Mouse (Mus musculus): ENCODE measurements around the gene Krt84.
"Not testable (repeated sequence)": the region's sequence is repeated elsewhere in the genome, so short reads cannot be mapped to it uniquely, and the experiment has no call there.

Krt84 gene

DNA sequence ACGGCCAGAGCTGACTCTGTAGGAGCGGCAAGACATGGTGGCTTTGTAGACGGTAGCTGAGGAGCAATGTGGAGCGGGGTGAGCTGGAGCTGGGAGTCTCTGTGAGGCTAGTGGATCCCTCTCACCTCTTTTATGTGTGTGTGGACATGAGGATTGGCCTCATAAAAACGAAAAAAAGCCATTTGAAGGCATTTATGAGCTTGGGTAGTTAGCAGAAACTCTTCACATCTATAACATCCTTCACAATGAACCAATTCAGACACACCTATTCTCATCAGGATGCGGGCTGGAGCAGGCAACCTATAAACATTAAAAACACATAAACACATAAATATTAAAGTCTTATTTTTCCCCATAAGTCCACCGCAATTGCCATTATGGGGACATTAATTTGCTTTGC is at the start of gene Krt84:
TSS of gene Krt84 (minus strand) at position 101 of the 400 bp plus-strand sequence.
- no peak for DNase-seq (ENCODE audit: low spot score)

DNA sequence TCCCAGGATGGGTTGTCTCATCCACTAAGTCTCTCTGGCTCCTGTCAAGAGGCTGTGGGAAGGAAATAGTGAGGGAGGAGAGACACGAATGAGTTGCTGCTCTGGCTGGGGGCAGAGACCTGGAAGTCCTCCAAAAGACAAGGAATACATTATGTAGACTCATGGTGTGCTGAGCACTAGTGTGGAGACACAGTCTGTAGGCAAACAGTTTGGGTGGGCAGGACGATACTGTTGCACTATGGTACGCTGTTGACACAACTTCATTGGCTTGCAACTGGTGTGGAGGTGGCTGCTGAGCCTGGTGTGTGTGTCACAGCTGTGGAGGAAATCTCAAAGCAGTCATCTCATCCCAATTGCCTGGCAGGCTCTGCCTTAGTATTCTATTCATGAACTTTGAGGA is 49.1 kb upstream of the Krt84 start:
- no peak for DNase-seq (ENCODE audit: low spot score)

DNA sequence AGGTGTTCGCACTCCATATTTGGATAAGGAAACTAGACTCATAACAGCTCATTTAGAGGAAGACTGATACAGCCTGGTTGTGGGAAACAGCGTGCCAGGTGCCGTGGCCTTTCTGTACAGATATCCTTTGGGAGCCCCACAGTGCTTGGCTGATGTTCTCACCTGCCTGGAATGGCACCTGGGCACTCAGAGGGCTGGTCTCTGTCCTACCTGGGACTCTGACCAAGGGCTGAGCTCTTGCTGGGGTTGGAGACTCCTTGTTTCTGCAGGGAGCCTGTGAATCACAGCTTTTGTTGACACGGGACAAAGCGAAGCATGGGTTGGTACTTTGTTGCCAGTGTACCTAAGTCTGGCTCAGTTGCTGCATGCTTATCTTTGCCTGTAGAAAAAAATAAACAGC is 42.9 kb upstream of the Krt84 start:
- no peak for DNase-seq (ENCODE audit: low spot score)

DNA sequence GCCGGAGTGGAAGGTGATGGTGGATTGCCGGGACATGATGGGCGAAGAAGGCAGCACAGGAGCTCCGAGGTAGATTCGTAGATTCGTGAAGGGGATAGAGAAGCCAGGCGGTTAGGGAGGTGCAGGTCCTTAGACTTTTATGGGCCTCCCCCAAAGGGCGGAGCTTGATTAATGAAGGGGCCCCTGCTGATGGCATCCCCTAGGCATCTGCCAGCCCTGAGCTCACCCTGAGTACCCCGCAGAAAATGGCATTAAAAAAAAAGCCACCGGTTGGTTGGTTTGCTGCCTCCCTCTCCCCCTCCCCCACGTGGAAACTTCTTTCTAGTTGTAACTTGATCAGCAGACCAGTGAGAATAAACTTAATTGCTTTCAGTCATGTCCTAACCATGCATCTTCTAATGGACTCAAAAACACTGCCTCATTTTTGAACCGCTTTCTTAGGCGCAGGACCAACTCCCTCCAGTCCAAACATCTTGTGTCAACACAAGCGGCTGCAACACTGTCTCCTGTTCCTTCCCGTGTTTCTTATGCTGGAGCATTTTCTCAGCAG is 41.3 kb upstream of the Krt84 start, which contains the start of gene Krt75:
TSS of gene Krt75 (minus strand) at position 109 of the 550 bp plus-strand sequence.
- no peak for DNase-seq (ENCODE audit: low spot score)

DNA sequence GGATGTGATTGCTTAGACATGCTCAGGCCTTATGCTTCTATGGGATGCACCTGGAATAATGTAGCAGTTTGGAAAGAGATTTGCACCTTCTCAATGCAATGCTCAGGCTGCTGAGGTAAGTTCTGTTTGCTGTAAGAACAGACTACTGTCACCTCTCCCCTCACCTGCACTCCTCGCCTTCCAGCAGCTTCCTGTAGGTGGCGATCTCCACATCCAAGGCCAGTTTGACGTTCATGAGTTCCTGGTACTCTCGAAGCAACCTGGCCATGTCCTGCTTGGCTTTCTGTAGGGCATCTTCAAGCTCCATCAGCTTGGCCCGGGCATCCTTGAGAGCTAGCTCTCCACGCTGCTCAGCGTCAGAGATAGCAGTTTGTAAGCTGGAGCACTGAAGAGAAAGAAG is 35.2 kb upstream of the Krt84 start:
- DNase-seq (ENCODE audit: low spot score) = no peak

DNA sequence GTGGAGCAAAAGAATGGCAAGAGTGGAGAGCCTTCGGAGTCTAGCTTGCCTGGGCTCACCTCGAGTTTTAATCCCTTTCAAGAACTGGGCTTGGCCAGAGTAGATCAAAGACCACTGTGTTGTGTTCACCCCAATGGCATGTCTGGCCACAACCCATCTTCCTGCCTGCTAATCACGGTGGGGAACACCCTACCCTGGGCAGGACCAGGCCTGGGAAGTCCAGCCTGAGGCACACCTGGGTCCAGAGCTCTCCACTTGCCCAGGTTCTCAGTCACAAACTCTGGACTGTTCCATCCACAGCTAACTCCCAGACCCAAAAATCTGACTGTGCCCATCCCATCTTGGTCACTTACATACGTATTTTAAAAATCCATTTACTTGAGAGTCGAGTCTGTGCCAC is 30.2 kb upstream of the Krt84 start, which contains the start of gene Krt90:
TSS of gene Krt90 (minus strand) at position 101 of the 400 bp plus-strand sequence.
- DNase-seq (ENCODE audit: low spot score) = no peak

DNA sequence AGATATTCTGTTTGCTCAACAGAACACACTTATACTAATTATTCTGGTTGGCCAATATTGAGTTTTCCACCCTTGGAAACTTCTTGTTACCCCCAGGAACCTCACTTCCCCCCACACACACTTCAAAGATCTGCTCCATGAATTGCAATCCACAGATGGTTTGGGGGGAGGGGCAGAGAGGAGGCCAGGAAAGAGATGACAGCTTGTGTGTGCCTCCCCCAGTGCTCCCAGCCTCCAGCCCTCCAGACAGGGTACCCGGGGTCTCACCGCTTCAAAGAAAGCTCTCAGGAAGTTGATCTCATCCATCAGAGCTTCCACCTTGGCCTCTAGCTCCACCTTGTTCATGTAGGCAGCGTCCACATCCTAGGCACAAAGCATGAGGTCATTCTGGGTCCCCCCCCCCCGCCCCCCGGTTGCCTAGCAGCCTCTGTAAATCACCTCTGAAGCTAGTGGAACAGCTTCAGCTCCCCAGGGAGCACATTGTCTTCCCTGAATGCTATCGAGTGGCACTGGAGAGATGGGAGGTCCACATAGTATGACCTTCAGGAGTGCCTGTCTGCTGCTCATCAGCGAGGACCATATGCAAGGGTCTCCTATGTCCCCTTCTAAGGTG is 25.5 kb upstream of the Krt84 start:
- no peak for DNase-seq (ENCODE audit: low spot score)

DNA sequence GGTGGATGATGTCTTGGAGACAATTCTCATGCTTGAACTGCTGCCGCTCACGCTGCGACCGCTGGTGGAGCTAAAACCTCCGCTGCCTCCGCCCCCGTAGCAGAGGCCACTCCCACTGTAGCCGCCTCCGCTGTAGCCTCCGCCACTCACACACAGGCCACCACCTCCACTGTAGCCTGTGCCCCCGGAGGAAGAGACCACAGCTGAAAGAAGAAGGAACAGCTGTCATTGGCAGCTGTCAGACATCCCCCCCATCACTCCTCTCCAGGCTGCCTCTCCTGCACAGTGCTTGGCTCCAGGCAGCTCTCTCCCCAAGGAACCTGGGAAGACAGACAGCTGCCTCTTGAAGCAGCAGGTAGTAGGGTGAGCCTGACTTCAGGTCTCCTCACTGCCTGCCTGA is 20.5 kb upstream of the Krt84 start:
- no peak for DNase-seq (ENCODE audit: low spot score)

DNA sequence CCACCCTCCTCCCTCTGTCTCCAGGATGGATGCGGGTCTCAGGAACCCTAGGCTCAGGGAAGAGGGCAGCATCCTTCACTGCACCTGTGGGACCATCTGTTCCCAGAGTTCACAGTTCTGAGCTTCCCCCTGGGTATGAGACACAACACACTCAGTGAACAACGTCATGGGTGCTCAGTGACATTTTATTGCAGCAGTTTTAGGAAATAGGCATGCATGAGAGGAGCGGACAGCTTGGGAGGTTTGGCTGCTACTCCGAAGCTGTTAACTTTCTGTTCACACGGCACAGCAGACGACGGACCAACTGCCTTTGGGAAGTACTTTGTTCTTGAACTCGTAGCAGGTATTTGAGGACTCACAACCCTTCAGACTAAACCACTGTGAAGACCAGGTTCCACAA is 19.6 kb upstream of the Krt84 start:
- DNase-seq (ENCODE audit: low spot score) = no peak

DNA sequence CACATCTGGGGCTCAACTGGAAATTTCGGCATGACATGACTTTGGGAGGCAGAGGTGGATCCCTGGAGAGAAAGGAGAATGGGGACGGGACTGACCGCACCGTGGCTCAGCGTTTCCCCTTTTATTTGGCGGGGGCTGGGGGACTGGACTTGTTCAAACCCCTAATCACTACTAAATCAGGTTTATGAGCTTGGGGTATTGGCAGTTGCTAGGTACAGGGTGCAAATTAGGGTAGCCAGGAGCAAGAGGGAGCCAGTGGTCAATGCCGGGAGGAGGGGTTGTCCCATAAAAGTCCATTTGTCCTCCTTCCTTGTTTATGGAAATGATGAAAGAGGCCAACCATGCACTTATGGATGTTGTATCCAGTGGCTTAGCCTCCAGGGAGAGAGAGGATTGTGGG is 17.9 kb upstream of the Krt84 start, which contains the start of gene Krt82:
TSS of gene Krt82 (minus strand) at position 101 of the 400 bp plus-strand sequence.
- no peak for DNase-seq (ENCODE audit: low spot score)

DNA sequence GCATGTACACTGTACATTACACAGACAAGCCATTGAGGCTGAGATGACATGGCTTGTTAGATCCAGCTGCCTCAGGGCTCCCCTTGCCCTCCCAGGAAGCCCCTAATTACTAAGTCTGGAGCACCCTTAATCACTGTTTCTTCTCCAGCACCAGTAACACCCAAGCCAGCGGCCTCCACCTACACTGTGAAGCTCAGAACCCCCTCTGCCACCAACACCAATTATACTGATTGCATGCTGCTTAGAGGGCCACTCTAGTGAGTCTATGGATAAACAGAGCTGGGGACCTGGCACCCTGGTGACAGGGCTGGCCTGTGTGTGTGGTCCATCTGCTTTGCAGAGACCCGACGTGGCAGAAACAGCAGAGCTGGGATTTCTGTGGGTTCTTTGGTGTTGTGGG is 11.9 kb upstream of the Krt84 start:
- no peak for DNase-seq (ENCODE audit: low spot score)

DNA sequence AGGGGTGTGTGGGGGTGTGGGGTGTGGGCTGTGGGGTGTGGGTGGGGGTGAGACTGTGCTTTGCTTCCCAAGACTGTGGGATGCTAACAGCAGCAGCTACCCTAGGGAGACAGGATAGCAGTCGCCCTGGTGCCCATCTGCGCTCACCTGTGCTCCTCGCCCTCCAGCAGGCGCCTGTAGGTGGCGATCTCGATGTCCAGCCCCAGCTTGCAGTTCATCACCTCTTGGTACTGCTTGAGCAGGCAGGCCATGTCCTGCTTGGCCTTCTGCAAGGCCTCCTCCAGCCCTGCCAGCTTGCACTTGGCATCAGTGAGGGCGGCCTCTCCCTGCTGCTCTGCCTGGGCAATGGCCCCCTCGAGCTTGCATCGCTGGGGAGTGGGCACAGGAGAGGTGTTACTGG is 9.9 kb upstream of the Krt84 start:
- DNase-seq (ENCODE audit: low spot score) = no peak

DNA sequence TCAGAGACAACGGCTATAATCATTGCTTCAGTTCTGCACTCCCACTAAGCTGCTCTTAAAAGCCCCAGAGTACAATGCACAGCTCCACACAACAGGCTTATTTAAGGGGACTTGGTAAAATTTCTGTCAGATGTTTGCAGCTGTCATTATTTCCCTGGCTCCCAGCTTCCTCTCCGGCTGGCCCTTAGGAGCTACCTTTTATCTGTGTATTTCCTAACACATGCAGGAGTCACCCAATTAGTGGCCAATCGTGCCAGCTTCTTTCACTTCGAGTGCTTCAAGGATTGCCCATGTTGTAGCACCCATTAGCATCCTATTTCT is 5.9 kb upstream of the Krt84 start:
- DNase-seq (ENCODE audit: low spot score) = no peak

DNA sequence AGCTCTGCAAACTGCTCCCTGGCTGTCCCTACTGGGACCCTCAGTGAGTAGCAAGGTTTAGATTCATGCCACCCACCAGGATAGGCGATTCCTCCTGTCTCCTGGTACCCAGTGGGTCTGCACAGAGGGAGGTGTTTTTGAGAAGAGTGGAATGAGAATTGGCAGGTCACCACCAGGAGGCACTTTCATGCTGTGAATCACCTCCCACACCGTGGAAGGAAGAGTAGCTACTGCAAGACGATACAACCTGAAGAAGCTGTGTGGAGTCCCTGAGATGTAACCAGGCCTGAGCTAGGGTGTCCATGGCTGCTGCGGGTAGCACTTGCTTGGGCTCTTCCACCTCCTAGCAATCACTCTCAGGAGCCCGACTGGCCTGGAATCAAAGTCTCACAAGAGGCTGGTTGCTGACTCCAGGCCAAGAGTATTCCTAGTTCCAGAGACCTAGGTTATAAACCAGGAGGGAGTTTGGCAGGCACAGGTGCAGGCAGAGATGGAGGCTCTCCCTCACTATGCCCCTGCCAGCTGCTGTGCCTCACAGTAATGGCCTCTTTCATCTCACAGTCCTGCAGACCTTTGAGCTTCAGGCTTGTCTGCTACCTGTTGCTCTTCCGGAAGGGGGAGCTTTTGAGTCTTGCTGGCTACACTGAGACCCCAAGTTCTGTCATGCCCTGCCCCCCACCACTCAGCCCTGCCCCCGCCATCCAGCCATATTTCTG is 5.4 kb upstream of the Krt84 start:
- DNase-seq (ENCODE audit: low spot score) = no peak

DNA sequence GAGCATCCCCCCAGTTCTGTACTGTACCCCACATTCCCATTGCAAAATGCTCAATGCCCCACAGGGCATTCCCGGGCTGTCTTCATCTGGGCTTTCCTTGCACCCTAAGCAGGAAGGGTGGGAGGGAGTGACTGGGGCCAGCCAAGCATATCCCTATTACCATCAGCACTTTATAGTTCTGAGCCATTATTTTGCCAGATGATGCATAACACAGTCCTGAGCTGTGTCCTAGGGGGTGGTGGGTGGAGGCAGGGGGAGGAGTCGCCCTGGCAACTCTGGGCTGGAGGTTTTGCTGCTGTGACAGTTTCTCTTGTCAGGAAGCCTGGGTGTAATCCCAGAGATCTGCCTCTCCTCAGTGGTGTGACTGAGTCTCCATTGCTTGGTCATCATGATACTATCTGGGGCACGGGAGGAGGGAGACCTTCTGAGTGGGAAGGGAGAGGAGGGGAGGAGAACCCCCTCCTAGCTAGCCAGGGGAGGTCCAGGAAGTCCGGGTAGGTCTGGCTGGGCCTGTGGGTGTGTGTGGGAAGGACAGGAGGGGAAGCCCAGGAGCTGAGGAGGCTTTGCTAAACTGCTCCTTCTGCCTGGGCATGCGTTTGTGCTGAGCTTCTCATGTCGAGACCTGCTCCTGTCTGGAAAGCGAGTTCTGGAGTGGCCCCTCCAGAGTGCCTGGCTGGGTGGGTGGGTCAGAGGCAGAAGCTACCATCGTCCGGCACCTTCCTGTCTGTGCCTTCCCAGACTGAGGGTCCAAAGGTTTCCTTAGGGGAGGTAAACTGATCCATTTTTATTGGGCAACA is 3.6 kb upstream of the Krt84 start:
- no peak for DNase-seq (ENCODE audit: low spot score)

DNA sequence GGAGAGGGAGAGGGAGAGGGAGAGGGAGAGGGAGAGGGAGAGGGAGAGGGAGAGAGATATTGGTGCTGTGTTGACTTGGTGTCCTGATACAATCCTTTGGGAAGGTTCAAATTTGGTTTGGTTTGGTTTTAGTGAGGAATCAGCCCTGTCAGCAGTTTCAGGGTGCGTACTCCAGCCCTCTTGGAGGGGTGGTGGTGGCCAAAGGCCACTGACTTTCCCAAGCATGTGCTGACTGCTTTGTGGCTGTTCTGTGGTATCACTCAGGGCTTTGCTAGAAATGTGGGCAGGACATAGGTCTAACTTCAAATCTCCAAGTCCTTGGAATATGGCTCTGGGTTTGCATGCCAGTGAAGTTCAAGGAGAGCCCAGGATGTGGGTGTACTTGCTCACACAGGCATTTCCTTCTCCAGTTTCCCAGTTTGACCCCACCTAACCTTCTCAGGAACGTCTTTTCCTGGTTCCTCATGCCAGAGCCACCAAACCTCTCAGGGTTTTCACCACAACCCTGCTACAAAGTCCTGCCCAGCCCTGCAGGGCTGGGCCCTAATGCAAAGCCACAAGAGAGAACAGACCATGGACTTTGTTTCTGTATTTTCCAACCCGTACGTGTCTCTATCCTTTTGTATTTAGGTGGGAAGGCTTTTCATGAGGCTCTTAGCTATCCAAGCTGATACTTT is 9.9 kb downstream of the Krt84 start:
- DNase-seq (ENCODE audit: low spot score) = no peak

DNA sequence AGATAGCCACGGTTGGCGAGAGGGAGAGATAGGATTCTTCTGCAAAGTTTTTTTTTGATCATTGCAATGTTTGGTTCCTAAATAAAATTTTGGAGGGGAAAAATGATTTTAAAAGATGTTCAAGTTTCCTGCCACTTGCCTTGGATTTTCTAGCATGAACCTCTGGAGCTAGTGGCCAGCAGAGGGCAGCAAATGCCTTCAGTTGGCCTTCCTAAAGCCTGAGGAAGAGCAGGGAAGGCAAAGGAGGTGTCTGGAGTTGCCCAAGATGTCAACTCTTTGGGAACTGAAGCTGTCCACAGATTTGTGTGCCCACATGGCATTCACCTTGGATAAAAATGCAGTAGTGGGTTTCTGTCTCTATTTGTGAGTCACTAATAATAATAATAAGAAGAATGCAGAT is 12.8 kb downstream of the Krt84 start:
- DNase-seq (ENCODE audit: low spot score) = peak; percentile 79

DNA sequence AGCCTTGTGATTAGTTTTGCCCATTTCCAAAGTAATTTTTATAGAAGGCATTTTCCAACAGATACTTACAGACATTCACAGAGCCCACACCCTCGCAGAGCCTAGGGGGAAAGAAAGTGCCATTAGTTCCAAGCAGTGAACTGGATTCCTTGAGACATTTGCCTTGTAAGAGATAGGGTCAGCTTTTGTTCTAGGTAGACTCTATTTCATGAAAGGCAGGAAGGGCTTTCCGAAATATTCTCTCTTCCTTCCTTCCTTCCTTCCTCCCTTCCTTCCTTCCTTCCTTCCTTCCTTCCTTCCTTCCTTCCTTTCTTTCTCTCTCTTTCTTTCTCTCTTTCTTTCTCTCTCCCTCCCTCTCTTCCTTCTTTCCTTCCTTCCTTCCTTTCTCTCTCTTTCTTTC is 15.5 kb downstream of the Krt84 start, which contains the start of gene Gm49425:
TSS of gene Gm49425 (minus strand) at position 101 of the 400 bp plus-strand sequence.
- DNase-seq (ENCODE audit: low spot score) = not testable (repeated sequence)

DNA sequence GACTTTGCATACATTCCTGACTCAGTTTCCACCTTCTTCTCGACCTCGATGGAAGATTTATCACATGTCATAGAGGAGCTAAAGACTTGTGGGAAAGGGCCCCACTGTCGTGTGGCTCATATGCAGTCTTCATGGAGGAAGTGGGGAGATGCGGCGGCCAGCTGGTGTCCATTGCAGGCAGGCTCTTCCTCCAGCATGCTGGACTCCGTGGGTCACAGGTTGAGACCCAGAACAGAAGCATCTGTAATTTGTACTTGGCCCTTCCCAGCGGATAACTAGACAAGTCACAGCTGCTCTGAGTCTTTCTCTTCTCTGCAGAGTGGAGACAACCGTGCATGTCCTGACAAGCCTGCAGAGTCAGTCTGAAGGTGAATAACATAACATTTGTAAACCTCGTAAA is 24.4 kb downstream of the Krt84 start:
- DNase-seq (ENCODE audit: low spot score) = no peak

DNA sequence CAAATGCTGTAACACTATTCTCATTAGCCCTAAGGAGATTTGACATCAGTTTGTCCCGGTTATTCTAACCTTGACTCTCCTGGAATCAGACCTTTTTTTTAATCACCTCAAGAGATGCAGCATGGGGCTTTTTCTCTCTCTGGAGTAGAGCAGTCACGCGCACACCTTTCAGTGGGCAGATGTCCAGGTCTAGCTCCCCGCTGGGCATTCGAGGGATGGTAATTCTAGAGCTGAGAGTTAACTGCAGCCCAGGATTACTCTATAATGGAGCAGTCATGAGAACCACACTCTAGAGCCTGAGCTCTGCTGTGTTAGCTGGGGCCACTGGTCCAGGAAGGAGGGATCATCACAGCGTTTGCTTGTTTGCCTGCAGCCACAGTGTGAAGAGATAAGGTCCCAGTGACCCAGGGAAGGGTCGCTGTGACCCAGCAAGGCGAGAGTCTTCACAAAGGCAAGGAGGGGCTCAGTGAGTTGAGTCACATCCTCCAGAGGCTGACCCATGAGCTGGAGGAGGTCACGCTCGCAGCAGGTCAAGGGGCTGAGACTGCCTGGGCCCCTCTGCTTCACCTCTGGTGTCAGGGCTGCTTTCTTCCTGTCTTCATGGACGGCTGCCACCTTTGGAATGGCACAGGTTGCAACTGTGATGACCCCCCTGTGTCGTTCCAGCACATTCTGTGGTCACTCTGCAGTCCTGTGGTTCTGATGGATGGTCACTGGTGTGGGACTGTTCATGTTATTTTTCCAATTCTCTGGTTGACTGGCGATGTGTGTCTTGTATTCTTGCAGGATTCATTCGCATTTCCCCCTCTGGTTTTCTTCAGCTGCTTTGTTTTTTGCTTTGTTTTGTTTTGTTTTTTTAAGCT is 25.5 kb downstream of the Krt84 start:
- no peak for DNase-seq (ENCODE audit: low spot score)

DNA sequence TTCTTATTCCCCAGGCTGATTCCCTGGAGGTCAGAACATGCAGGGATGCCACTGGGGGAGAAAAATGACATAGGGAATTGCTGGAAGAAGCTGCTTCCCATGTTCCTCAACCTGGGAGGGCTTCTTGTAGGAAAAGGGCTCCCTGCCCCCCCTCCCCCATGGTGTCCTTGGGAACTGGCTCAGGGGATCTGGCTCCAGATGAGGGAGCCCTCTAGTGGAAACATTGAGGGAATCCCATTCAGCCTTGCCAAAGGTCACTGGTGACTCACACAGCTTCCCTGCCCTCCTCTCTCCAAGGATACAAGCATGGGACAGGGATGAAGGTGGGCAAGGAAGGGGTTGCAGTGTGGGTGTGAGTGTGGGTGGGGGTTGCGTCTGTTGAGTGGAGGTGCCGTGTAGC is 35.4 kb downstream of the Krt84 start:
- DNase-seq (ENCODE audit: low spot score) = no peak
